Mouse (Mus musculus) small intestine, adult 2 months (tissue): ENCODE data around the gene Ep300.

Source experiments
- CTCF ChIP-seq: fragments of 200-500 bp; IDR thresholded peaks from 2 replicates; pipeline ENCODE4 v1.5.1; 2012; ENCODE audit warnings: low read depth, mild to moderate bottlenecking, control low read depth, inconsistent platforms, low read length, moderate library complexity, mixed read lengths; ENCODE audit not compliant: insufficient replicate concordance, insufficient read length; ENCODE audit errors: extremely low read depth
- POLR2A ChIP-seq: fragments of 200-500 bp; IDR thresholded peaks from 2 replicates; pipeline ENCODE4 v1.6.1; 2012; ENCODE audit warnings: low read depth, mild to moderate bottlenecking, control low read depth, inconsistent platforms, low read length, moderate library complexity

DNA sequence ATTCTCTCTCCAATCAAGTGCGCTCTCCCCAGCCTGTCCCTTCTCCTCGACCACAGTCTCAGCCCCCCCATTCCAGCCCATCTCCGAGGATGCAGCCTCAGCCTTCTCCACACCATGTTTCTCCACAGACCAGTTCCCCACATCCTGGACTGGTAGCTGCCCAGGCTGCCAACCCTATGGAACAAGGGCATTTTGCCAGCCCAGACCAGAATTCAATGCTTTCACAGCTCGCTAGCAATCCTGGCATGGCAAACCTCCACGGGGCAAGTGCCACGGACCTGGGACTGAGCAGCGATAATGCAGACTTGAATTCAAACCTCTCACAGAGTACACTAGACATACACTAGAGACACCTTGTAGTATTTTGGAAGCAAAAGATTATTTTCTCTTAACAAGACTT lies 65.5 kb downstream of the Ep300 start:
- TF ChIP-seq CTCF (no peak), POLR2A (no peak)
